Mouse (Mus musculus) olfactory bulb, adult 2 months (tissue): ENCODE measurements around the gene Anks1b.

Experiments
- CTCF ChIP-seq: fragments of 200-500 bp; IDR thresholded peaks from 2 replicates; pipeline ENCODE4 v1.5.1; 2012; ENCODE audit warnings: low read depth, mild to moderate bottlenecking, low read length, moderate library complexity; ENCODE audit not compliant: insufficient read depth
- POLR2A ChIP-seq: fragments of 200-500 bp; IDR thresholded peaks from 2 replicates; pipeline ENCODE4 v1.6.1; 2012; ENCODE audit warnings: mild to moderate bottlenecking, low read depth, low read length, moderate library complexity; ENCODE audit not compliant: insufficient read depth

GRCm38 (mm10) chr10:90937721-90938460, 1064.6 kb downstream of the Anks1b start:
- TF ChIP-seq CTCF (no peak), POLR2A (no peak)
